Mouse (Mus musculus) testis, adult 2 months (tissue): ENCODE measurements at regions not wholly inside any gene's neighbourhood (a gene's known extent, or its start where the extent isn't known, plus 50 kb on each side); places are given as distances from the start of the nearest gene placed in this dataset.

Experiments
- CTCF ChIP-seq: fragments of 200-500 bp; IDR thresholded peaks from 2 replicates; pipeline ENCODE4 v1.5.1; 2012; ENCODE audit warnings: low read depth, mild to moderate bottlenecking, inconsistent platforms, low read length, moderate library complexity; ENCODE audit not compliant: control insufficient read depth, insufficient read depth, insufficient replicate concordance
- POLR2A ChIP-seq: fragments of 200-500 bp; IDR thresholded peaks from 2 replicates; pipeline ENCODE4 v1.6.1; 2012; ENCODE audit warnings: low read depth, mild to moderate bottlenecking, inconsistent platforms, low read length, moderate library complexity; ENCODE audit not compliant: control insufficient read depth

GRCm38 (mm10) chr6:112210238-112210950 is 63.2 kb upstream of the Lmcd1 start:
- TF ChIP-seq CTCF (no peak), POLR2A (no peak)
